Mouse (Mus musculus) cerebellum, postnatal 14 days (tissue): ENCODE data around the gene Dnali1.
A peak's percentile ranks its signal among the peaks of the same experiment; 100 is the strongest.

Experiments used
- DNase-seq, 2 experiments: peaks; one replicate each; pipeline ENCODE4 v3.0.0; 2021; ENCODE audit warnings: mixed read lengths in 2 of 2

Gene Dnali1

GRCm38 (mm10) chr4:125065517-125066307, at the start of gene Dnali1:
Gene Dnali1, minus strand, starts transcription at chr4:125065703.
- peak; percentile 32 to 42 for DNase-seq

GRCm38 (mm10) chr4:125115081-125115480, 49.6 kb upstream of the Dnali1 start:
- no peak for DNase-seq

- DNase-seq, result peak; percentile 91 to 93
Measured at GRCm38 (mm10) chr4:125114638-125115037, 49.1 kb upstream of the Dnali1 start.

DNA sequence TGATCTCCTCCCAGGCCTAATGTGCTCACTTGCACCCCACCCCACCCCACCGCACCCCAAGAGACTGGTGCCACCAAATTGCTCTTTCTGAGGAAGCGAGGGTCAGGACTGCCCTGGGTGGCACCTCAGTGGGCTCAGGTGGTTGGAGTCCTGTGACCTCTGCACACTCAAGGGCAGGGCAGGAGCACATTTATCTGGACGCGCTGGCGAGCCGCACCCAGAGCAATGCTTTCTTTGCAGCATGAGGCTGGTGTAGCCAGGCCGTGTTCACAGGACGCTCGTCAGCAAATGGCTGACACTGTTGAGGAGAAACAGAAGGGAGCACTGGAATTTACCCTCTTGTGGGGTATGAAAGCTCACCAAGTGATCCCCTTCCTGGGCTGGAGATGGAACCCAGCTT, 39.9 kb upstream of the Dnali1 start:
- no peak for DNase-seq

GRCm38 (mm10) chr4:125101334-125101733, 35.8 kb upstream of the Dnali1 start:
- DNase-seq, result no peak

GRCm38 (mm10) chr4:125099458-125099857, 34.0 kb upstream of the Dnali1 start:
- peak; percentile 89 to 96 for DNase-seq

GRCm38 (mm10) chr4:125097412-125097811, 31.9 kb upstream of the Dnali1 start:
- no peak for DNase-seq

DNA sequence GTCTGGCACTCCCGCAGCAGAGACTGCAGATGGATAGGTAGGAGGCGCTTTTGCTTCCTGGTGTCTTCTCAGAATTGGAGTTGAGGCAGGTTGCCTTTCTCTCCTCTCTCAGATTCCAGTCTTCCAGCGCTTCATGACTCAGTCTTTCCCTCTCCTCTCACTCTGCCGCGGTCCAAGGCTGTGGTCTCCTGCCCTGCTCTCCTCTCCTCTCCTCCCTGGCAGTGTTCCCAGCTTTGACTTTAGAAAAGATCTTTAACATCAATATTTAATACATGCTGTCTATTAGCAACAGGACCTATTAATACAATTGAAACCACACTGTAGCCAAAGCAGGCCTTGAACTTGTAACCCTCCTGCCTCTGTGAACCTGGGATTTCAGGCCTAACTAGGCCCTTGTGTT, 30.6 kb upstream of the Dnali1 start:
- no peak for DNase-seq

DNA sequence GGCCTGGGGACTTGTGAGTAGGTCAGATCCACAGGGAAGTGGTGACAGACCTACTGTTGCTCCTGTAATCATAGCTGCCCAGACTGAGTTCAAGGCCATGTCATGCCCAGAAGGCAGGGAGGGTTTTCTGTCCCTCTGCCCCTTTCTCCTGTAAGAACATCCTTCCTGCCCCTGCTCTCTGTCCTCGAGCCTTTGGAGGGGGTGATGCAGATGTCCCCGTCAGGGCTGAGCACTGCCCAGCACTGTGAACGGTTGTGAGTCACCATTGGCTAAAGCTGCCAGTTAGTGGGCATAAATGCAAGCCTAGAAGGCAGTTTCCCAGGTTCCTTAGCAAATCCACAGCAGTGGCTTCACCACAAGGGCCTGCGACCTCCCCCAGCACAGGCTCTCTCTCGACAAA, 27.5 kb upstream of the Dnali1 start:
- no peak for DNase-seq

- DNase-seq, result peak; percentile 76 to 80
Measured at GRCm38 (mm10) chr4:125085346-125085841, 19.9 kb upstream of the Dnali1 start.

DNA sequence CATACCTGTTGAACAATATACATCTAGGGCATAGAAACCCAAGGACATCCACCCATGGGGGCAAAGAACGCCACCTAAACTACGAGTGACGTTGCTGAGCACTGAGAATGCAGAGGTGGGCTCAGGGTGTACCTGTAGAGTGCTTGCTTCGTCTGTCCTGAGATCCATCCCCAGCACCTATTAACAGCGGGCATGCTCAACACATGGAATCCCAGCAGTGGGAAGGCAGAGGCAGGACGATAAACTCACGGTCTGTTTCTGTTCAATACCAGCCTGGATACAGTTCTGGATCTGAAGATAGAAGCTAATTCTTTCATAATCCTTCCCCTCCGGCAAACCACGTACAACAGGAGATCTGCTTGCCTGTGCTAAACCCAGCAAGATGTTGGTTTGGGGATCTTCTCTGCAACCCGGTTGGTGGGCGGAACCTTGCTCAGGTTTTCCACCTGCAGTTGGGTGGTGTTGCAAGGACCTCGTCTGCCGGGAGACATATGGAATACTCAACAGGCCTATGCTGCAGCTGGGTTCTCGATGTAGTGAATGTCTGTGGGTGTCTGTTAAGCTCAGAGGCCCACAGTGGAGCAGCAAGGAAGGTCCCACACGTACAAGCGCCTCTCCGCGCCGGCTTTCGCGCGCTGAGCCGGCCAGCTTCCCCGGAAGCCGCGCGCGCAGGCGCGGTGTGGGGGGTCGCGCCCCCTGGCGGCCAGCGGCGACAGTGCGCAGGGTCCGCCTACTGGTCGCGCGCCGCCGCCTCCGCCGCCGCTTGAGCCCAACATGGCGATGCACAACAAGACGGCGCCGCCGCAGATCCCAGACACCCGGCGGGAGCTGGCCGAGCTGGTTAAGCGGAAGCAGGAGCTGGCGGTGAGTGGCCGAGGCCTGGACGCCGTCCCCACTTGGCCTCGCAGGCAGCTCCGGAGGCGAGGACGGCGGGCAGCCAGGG, 19.2 kb upstream of the Dnali1 start, which contains the start of gene Meaf6:
Gene Meaf6, plus strand, starts transcription at position 732 of the 943 bp plus-strand sequence.
- peak; percentile 94 to 98 for DNase-seq

DNA sequence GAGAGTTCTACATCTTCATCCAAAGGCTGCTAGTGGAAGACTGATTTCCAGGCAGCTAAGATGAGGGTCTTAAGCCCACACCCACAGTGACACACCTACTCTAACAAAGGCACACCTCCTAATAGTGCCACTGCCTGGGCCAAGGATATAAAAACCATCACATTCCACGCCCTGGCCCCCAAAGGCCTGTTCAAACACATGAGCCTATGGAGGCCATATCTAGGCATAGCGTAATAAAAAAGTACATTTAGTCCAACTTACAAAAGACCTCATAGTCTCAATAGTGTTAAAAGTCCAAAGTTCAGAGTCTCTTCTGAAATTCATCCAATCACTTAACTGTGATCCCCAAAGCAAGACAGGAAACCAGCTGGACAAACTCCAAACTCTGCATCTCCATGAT, 13.2 kb upstream of the Dnali1 start:
- DNase-seq, result no peak

DNA sequence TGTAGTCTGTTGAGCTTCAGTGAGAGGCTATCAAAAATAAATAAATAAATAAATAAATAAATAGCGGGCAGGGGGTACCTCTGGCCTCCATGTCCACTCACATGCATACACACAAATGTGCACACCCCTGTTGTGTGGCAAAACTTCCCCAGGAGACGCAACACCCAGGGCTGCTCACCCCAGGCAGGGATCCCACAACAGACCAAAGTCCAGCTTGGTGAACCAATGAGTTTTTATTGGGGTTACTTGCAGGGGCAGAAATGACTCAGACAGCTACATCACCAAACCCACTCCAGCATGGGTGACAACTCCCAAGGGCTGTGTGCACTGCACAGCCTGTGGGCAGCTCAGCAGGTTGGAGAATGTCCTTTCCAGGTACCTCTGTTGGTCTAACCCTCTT, 12.2 kb upstream of the Dnali1 start:
- no peak for DNase-seq

- peak; percentile 93 to 95 for DNase-seq
Measured at GRCm38 (mm10) chr4:125066490-125067370, 1.2 kb upstream of the Dnali1 start, which contains the start of gene Snip1. Gene Snip1, plus strand, starts transcription at chr4:125066672.

DNA sequence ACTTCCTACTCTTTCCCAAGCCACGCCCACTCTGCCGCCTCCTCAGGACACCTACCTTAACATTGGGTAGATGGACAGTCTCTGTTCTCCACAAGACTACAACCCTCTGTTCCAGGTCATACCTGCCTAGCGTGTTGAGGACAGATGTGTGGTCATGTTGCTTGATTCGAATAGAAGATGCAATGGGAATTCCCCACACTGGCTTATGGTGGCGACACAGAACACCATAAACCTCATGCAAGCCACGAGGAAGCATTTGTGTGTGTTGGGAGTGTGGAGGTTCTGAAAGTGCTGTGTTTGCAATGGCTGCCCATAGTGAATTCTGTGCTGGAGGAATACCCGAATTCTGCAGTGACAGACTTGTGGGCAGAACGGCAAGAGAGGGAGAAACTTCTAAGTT, 1.7 kb downstream of the Dnali1 start:
- no peak for DNase-seq

DNA sequence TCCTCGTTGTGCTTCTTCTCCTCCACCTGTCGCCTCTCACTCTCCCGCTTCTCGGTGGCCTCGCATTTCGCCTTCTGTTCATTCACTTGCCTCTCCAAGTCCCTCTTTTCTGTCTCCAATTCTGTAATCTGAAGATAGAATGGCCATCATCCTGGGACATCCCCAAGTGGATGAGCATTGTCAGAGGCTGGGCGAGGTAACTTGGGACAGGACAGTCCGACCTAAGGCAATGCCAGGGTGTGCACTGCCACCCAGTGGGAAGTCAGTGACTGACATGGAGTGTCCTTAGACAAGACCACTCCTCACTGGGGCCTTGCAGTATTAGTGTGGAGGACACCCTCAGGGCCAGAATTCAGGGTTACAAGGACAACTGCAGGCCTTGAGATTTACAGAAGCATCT, 6.5 kb downstream of the Dnali1 start:
- peak; percentile 64 to 80 for DNase-seq

GRCm38 (mm10) chr4:125058033-125058432, 7.5 kb downstream of the Dnali1 start:
- no peak for DNase-seq

GRCm38 (mm10) chr4:125057273-125057672, 8.2 kb downstream of the Dnali1 start:
- DNase-seq, result no peak

DNA sequence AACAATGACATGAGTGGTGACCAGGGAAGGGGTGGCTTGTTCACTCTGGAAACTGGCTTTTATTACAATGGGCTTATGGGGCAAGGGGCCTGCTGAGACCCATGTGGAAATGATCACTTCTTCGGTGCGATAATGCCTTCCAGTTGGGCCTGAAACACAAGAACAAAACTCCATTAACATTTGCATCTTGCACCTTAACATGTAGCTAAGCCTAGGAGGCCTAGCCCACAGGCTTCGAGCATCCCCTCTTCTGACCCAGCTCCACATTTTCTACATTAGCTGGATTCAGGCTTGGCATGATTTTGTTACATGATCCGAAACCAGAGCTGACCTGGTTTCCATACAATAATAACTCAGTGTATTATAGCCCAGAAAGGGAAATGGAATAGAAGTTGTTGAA, 9.0 kb downstream of the Dnali1 start:
- DNase-seq, result no peak

GRCm38 (mm10) chr4:125055385-125055784, 10.1 kb downstream of the Dnali1 start:
- no peak for DNase-seq

DNA sequence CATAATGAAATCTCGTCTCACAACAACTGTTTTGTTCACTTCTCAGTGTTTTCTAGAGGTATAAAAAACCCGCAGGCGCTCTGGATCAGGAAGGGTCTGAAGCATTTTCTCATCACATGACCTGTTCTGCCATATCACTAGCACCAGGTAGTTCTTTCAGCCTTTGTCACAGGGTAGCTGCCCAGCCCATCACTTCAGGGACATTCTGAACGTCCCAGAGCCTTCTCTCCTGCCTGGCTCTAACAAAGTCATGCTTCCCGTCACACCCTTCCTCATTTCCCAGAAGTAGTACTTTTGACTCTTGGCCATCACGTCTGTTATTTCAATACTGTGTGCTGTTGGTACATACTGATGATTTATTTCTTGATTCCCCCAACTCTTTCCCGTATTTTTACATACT, 21.0 kb downstream of the Dnali1 start:
- DNase-seq, result no peak

- no peak for DNase-seq
Measured at GRCm38 (mm10) chr4:125034341-125034740, 31.2 kb downstream of the Dnali1 start.
